Mouse (Mus musculus): ENCODE data around the gene Map2k5. TPM values are rescaled to one million over a fixed set of nuclear protein-coding genes. Genes with fewer than 3 reads are reported as not detected.

The Map2k5 gene
- polyA plus RNA-seq, 1 experiment: 45.9 TPM

- no peak for TF ChIP-seq GATA1 (IDR thresholded peaks at IDR 0.05; ENCODE audit: low read length)
These were observed 255.4 kb downstream of the Map2k5 start for GRCm38 (mm10) chr9:63122161-63122833.

GRCm38 (mm10) chr9:63118385-63118784, 259.3 kb downstream of the Map2k5 start:
- TF ChIP-seq GATA1 (IDR thresholded peaks at IDR 0.05; ENCODE audit: low read length): no peak

Other genes starting within 250 kb of the Map2k5 start
- gene Skor1, start 228.9 kb downstream of the Map2k5 start, polyA plus RNA-seq (2012): 0.05 and 0.10 TPM in 2 replicates
- gene 2300009A05Rik, start 21.3 kb upstream of the Map2k5 start, polyA plus RNA-seq (2012): 78.3 and 89.5 TPM in 2 replicates
- not detected in 2 replicates for gene Iqch, start 224.6 kb upstream of the Map2k5 start, polyA plus RNA-seq (2012)
- 1.4 and 3.5 TPM in 2 replicates for gene Aagab, start 224.8 kb upstream of the Map2k5 start, polyA plus RNA-seq (2012)

All from G1E-ER4 (cell line).